Mouse (Mus musculus): ENCODE measurements around the gene Cpt1b. TPM values are rescaled to one million over a fixed set of nuclear protein-coding genes. Genes with fewer than 3 reads are reported as not detected.
"Not testable (repeated sequence)": the region's sequence is repeated elsewhere in the genome, so short reads cannot be mapped to it uniquely, and the experiment has no call there.

Cpt1b gene
- total RNA-seq, 4 experiments from 2014 or later: 1.2 to 2.2 (median 1.5) TPM

DNA sequence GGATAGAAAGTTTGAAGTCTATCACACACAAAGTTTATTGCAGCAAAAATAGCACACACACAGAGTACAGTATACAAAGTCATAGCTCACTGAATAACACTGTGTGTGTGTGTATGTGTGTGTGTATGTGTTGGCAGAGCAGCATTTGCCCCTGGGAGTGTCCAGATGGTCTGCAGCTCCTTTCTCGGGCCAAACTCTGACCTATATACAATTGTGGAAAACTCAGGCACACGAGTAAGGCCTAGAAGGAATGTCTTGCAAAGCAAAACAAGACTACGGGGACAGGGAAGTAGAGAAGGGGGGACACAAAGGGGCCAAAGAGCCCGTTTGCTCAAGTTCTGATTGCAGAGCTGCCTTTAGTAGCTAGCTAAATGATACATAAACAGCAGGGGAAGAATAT is 7.3 kb upstream of the Cpt1b start:
- no peak for DNase-seq (ENCODE audit: low spot score in 2 of 2)

GRCm38 (mm10) chr15:89431806-89432205 is 6.1 kb upstream of the Cpt1b start:
- no peak for DNase-seq (ENCODE audit: low spot score in 2 of 2)

- DNase-seq (ENCODE audit: low spot score in 2 of 2): no peak
Measured at GRCm38 (mm10) chr15:89431271-89431670, 5.6 kb upstream of the Cpt1b start.

GRCm38 (mm10) chr15:89430771-89431170 is 5.1 kb upstream of the Cpt1b start:
- not testable (repeated sequence) for DNase-seq (ENCODE audit: low spot score in 2 of 2)

- no peak for DNase-seq (ENCODE audit: low spot score in 2 of 2)
Measured at GRCm38 (mm10) chr15:89430341-89430740, 4.7 kb upstream of the Cpt1b start.

- peak; percentile 87 to 97 for DNase-seq (ENCODE audit: low spot score in 2 of 2)
Measured at GRCm38 (mm10) chr15:89429352-89430221, 3.9 kb upstream of the Cpt1b start, which contains the start of the genes C730034F03Rik, Gm44502 and Chkb. Gene C730034F03Rik (plus strand): TSS chr15:89429589. Gene Gm44502 (minus strand): TSS chr15:89429696. Gene Chkb (minus strand): TSS chr15:89429908.

DNA sequence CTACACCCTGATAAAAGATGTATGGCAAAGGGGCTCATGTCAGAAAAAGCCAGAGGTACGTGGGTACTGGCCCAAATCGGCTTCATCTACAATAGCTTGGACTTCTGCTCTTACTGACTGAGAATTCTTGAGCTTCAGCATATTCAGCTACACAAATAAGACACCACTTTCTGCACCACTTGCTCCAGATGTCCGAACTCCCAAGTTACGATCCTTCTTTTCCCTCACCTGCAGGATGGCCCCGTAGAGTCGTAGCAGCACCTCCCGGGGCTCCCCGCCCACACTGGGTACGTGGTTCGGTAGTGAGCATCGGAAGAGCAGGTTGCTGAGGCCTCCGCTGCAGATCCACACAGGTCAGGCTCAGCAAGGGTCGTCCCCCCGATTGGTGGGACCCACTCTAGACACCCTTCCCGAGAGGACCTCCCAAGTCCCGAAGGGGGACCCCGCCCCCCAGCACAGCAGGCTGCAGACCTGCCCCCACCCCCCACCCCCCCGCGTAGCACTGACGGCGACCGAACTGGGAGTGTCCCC is 3.2 kb upstream of the Cpt1b start:
- DNase-seq (ENCODE audit: low spot score in 2 of 2): no peak

- no peak for DNase-seq (ENCODE audit: low spot score in 2 of 2)
Measured at GRCm38 (mm10) chr15:89428136-89428790, 2.6 kb upstream of the Cpt1b start.

DNA sequence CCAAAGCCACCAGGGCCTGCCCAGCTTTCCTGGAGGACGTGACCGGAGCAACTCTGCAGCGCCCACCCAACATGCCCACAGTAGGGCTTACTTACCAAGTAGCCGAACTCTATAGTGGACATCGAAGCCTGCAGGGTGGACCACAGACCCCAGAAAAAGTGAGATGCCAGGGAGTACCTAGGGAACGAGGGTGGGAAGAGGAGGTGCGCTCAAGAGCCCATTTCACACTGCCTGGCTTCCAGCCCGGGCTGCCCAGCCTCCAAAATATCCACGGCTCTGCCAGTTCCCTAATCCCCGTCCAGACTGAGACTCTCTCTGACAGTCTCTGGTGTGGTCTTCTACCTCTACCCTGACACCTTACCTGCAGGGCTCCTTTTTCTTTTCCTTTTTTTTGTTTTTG is 1.1 kb upstream of the Cpt1b start:
- no peak for DNase-seq (ENCODE audit: low spot score in 2 of 2)

GRCm38 (mm10) chr15:89424621-89425020 is 1.0 kb downstream of the Cpt1b start:
- no peak for DNase-seq (ENCODE audit: low spot score in 2 of 2)

- DNase-seq (ENCODE audit: low spot score in 2 of 2): no peak
Measured at GRCm38 (mm10) chr15:89421938-89422337, 3.7 kb downstream of the Cpt1b start.

DNA sequence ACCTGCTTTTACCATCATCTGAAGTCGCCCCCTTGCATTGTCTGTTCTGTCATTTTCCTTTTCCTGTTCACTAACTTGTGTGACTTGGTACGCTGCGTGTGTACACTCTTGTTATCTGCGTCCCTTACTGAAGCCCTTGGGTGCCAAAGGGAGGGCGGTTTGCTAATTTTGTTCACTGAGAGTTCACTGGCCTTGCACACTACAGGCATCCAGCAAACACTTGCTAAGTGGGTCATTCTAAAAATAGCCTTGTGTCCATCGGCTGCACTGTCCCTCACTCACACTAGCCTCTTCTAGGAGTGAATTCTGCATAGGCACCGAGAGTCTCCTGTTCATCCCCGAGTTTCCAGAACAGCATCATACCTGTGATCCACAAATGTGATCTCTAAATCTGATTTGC is 10.4 kb downstream of the Cpt1b start:
- no peak for DNase-seq (ENCODE audit: low spot score in 2 of 2)

GRCm38 (mm10) chr15:89410118-89410517 is 15.5 kb downstream of the Cpt1b start, which contains the start of gene Syce3:
Gene Syce3 (minus strand): TSS chr15:89410503.
- DNase-seq (ENCODE audit: low spot score in 2 of 2): no peak

DNA sequence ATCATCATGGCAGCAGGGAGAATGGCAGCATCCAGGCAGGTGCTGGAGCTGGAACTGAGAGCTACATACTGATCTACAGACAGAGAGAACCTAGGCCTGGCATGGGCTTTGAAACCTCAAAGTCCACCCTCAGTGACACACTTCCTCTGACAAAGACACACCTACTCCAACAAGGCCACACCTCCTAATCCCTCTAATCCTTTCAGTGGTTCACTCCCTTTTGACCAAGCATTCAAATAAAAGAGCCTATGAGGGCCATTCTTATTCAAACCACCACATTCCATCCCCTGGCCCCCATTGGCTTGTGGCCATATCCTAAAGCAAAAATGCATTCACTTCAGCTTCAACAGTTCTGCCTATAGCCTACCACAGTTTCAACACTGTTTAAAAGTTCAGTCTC is 19.0 kb downstream of the Cpt1b start:
- DNase-seq (ENCODE audit: low spot score in 2 of 2): no peak

DNA sequence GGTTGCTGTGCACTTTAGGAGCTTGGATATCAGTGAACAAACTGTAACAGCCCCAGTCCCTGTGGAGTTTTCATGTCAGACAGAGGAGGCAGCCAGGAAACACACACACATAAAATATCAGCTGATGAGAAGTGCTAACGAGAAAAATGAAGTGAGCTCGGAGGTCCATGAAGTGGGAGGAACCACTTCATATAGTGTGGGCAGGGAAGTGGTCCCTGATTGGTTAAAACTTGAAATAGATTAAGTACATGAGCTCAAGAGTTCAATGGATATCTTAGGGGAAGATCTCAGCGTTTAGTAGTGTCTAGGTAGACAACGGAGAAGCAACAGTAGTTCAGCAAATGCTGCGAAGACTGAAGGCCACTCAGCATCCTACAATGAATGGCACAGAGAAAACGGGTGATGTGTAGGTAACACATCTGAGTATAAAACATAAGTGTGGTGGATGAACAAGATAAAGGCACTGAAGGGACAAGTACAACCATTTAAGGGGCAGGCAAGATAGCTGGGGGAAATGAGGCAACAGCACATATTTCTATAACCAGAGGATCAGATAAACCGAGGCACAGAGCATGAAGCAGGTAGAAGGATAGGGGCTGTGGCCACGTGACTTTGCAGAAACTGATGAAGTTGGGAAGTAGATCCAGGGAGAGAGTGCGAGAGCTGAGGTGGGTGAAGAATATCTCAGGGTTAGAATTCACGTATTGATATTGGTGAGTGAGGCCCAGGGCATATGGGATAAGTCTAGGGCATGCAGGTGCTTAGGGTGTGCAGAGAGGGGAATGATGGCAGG is 20.6 kb downstream of the Cpt1b start:
- no peak for DNase-seq (ENCODE audit: low spot score in 2 of 2)

GRCm38 (mm10) chr15:89402471-89402870 is 23.2 kb downstream of the Cpt1b start:
- DNase-seq (ENCODE audit: low spot score in 2 of 2): no peak

DNA sequence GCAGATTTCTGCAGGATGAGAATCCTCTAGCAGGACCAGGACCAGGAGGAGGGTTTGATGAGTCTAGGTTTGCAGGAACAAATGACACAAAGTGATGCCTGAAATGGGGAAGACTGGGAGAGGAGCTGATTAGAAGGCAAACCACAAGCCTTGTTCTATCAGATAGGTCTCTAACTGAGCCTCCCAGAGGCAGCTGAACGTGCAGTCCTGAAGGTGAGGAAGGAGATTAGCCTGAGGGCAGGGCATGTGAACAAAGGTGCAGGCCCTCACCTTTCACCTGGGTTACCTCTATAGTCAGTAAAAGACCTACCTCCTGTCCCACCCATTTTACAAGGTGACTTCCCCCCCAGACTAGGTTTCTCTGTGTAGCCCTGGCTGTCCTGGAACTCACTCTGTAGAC is 25.9 kb downstream of the Cpt1b start:
- no peak for DNase-seq (ENCODE audit: low spot score in 2 of 2)

DNA sequence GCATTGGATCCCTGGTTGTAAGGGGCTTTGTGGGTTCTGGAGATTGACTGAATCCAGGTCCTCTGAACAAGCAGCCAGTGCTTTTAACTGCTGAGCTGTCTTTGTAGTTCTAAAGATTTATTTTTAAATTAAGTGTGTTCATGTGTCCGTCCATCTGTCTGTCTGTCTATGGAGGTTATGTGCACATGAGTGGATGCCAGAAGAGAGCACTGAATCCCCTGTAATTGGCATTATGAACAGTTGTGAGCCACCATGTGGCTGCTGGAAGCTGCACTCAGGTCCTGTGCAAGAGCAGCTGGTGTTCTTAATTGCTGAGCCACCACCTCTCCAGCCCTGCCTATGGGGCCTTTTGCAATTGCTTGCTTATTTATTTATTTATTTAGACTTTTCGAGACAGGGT is 27.5 kb downstream of the Cpt1b start:
- no peak for DNase-seq (ENCODE audit: low spot score in 2 of 2)

DNA sequence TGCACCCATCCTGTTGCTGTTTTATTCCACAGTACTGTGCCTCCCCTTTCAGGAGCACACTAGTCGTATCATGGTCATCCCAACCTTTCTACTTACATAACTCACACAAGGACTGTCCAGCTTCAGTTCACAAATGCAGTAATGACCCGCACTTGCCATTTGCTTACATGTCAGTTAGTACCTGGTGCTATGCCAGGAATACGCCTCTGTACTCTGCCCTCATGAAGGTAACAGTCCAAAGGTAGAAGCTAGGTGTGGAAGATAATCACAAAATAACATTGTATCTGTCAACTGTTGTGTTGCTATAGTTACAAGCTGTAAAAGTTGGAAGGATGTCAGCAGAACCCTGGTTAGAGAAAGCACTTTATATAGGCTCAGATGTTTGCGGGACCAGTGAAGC is 28.8 kb downstream of the Cpt1b start:
- no peak for DNase-seq (ENCODE audit: low spot score in 2 of 2)

DNA sequence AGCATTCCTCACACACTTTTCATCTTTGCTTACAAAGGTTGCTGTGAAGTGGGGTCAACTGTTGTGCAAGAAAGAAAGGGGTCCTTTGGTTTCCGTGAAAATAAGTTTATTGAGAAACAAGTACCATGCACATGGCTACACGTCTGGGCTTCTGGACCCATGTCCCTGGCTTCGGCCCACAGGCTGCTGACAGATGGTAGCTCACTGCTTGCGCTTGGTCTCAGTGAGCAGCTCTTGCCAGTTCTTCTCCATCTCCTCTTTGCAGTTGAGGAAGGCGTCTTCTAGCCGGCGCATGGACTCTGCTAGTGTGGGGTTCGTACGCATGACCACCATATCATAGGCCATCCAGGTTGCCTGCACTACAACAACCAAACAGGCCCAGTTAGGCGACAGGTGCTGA is 35.6 kb downstream of the Cpt1b start:
- DNase-seq (ENCODE audit: low spot score in 2 of 2): no peak

DNA sequence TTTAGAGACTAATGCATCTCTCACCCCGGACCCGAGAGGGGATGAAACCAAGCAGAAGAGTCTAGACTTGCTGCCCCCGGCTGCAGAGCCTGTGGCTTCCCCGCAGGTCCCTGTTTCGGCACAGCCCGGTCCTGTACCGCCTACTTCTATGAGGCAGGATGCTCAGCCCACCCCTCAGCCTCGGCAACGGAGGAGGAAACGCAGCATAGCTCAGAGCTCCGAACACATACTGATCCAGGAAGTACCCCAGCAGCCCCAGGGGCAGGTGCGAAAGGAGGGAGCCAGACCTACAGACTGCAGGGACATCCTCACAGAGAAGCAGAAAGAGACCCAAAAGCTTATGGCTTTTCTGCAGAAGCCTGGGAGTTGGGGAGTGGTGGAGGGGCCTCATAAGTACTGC is 38.5 kb downstream of the Cpt1b start:
- DNase-seq (ENCODE audit: low spot score in 2 of 2): no peak

DNA sequence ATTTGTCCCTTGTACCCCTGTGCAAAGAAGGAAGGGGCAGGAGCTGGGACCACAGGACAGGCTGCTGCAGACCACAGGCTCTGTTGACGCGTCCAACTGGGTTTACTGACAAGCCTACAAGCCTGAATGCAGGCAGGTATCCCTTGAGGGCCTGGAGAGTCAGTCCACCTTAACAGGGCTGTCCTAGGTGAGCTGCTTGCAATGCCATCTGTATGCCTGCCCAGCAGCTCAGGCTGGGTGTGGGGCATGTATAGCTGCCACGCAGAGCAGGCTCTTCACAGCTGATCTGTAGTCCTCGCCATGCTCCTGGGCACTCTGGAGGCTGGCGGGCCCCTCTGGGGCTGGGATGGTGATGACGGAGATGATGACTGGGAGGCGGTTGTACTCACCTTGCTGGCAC is 41.0 kb downstream of the Cpt1b start, which contains the start of gene Klhdc7b:
TSS of gene Klhdc7b (plus strand) at position 301 of the 400 bp plus-strand sequence.
- no peak for DNase-seq (ENCODE audit: low spot score in 2 of 2)

Measured in left cerebral cortex, adult 8-10 months (tissue).